Mouse (Mus musculus) central nervous system, embryonic 14 days (tissue): ENCODE results near the gene Zfp622. TPM values are rescaled to one million over a fixed set of nuclear protein-coding genes. Genes with fewer than 3 reads are reported as not detected.

ENCODE experiments used
- polyA plus RNA-seq: library from polyadenylated mRNA; depleted of rRNA; stranded (reverse); fragments of >200 nt; gene quantifications from 2 replicates; pipeline ENCODE4 v1.2.3, GENCODE M21; 2012; rRNA removed

Zfp622 gene
- polyA plus RNA-seq, result 29.8 and 31.4 TPM in 2 replicates

DNA sequence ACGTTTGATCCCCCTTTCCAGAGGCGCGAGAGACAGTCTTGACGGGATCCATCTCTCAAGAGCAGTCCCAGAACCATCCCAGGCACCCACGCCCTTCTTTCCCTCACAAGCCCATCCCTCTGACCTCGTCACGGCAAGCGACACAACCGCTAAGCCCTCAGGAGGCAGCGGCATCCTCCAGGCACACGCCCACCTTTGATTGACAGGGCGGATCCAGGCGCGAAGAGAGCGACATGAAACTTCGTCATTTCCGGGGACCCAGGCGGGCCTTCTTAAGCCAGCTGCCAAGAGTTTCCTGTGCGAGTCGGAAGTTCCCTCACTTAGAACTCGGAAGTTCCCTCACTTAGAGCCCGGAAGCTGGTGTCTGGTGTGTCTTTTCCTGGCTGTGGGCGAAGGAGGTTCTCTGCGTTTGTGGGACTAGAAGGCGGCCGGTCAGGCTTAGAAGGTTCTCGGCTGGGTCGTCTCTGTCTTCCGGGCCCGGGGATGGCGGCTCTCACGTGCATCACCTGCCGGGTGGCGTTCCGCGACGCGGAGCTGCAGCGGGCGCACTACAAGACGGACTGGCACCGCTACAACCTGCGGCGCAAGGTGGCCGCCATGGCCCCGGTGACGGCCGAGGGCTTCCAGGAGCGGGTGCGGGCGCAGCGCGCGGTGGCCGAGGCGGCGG, at the start of gene Zfp622:
Zfp622 (plus strand) TSS at position 300 of the 667 bp plus-strand sequence.

Other genes starting within 250 kb of the Zfp622 start
- 5.5 and 6.2 TPM in 2 replicates for gene Retreg1, start 141.2 kb upstream of the Zfp622 start, polyA plus RNA-seq